Mouse (Mus musculus): ENCODE data around the gene Rab7. TPM values are rescaled to one million over a fixed set of nuclear protein-coding genes. Genes with fewer than 3 reads are reported as not detected.

Rab7 gene
- 202 and 205 TPM in 2 replicates for polyA plus RNA-seq (2016; fragmentation: Nextera tagmentation; extraction: Ambion mirVana)

DNA sequence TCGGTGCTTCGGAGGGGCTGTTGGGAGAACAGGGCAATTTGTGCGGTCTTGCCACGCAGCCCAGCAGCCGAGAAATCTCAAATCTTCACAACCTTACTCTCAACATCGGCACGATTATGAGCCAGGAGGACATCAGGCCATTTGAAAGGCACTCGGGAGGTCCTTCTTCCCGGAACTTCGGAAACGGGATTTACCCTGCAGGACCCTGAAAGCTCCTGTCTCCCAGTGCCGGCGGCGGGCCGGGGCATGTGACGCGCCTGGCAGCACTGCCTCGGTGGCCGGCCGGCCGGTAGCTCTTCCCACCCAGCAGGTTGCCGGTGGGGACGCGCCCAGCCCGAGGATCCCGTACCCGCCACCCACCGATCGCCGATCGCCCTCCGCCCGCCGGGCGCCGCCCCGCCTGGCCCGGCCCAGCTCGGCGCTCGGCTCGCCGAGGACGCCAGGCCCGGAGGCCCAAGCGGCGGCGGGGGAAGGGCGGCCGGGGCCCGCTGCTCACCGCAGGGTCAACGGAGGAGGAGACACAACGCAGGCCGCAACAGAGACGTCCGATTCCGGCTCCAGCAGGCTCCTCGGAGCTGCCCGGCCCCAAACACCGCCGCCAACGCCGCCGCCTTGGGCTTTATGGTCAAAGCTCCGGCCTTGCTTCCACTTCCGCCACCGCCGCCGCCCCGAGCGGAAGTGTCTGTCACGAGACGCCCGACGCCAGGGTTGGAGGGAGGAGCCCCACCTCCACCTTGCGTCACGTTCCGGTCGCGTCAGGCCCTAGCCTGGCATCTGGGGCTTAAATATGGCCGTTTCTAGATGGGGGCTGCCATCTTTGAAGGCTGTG, at the start of gene Rab7:
Rab7 (minus strand) TSS at position 694 of the 829 bp plus-strand sequence.
- Histone ChIP-seq H3K27ac (peak within 1 kb of the TSS; percentile 94), H3K4me1 (peaks cover 27% of the 10 kb centered on the region), H3K9me3 (no peaks in the 10 kb centered on the region), H3K27me3 (ENCODE audit: poor library complexity, severe bottlenecking) (peaks cover 25% of the 10 kb centered on the region), H3K36me3 (replicated peaks) (peaks cover 6% of the 10 kb centered on the region), H3K4me3 (peak within 1 kb of the TSS; percentile 96)
- peak; percentile 93 for DNase-seq (ENCODE audit: extremely low spot score, low spot score)
- WGBS: under 1% methylated on average over 82 of the region's 82 CpGs

DNA sequence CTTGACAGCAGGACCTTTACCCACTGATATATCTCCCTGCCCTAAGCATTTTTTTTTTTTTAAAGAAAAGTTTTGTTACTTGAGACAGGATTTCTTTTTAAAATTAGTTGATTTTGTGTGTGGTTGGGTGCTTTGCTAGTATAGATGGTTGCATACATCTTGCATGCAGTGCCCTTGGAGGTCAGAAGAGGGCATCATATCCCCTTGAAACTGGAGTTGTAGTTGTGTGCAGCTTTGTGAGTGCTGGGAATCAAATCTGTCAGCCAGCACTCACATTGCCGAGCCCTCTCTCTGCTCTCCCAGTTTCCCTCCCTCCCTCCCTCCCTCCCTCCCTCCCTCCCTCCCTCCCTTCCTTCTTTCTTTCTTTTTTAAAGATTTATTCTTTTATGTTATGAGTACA, 43.9 kb upstream of the Rab7 start:
- Histone ChIP-seq H3K36me3 (replicated peaks) (peaks cover 69% of the 10 kb centered on the region), H3K4me3 (no peak overlapping the region), H3K27ac (no peak overlapping the region), H3K4me1 (peaks cover 24% of the 10 kb centered on the region), H3K9me3 (no peaks in the 10 kb centered on the region), H3K27me3 (ENCODE audit: poor library complexity, severe bottlenecking) (no peaks in the 10 kb centered on the region)
- DNase-seq (ENCODE audit: extremely low spot score, low spot score): no peak
- 71% methylated on average over 1 of the region's 1 CpGs for WGBS

DNA sequence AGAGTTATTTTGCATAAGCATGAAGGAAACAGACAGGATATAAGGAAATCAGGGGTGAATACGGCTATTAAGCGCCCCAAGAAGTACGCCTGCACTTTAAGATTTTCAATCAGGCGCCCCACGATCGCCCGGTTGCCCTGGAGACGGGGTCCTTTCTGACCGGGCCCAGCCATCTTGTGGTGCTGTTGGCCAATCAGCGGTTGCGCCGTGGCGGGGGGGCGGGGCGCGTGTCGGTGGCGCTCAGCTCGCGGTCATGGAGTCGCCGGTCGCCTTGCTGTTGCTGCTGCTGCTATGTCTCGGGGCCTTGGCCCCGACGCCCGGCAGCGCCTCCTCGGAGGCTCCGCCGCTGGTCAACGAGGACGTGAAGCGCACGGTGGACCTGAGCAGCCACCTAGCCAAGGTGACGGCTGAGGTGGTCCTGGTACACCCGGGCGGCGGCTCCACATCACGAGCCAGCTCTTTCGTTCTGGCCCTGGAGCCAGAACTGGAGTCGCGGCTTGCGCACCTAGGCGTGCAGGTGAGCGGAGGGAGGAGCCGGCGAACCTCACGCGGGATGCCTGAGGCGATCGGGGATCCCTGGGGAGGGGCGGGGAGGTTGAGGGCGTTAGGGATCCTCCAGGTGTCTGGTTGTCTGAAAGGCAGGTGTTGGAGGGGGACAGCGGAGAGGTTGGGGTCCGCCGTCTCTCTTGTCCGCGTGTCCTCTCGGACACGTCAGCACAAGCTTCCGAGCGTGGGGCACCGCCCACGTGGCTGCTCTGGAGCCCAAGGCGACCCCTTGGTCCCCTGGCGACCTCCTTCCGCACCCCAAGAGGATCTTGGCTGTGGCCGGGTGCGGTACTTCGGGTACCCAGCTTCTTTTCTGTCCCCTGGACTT, 39.4 kb upstream of the Rab7 start, which contains the start of gene Rpn1:
Rpn1 (plus strand) TSS at position 205 of the 874 bp plus-strand sequence.
- Histone ChIP-seq H3K4me1 (peaks cover 28% of the 10 kb centered on the region), H3K4me3 (peak within 1 kb of the TSS; percentile 100), H3K27me3 (ENCODE audit: poor library complexity, severe bottlenecking) (peaks cover 18% of the 10 kb centered on the region), H3K27ac (peak within 1 kb of the TSS; percentile 95), H3K36me3 (replicated peaks) (peaks cover 25% of the 10 kb centered on the region), H3K9me3 (no peaks in the 10 kb centered on the region)
- WGBS: under 1% methylated on average over 71 of the region's 71 CpGs
- DNase-seq (ENCODE audit: extremely low spot score, low spot score): peak; percentile 98

DNA sequence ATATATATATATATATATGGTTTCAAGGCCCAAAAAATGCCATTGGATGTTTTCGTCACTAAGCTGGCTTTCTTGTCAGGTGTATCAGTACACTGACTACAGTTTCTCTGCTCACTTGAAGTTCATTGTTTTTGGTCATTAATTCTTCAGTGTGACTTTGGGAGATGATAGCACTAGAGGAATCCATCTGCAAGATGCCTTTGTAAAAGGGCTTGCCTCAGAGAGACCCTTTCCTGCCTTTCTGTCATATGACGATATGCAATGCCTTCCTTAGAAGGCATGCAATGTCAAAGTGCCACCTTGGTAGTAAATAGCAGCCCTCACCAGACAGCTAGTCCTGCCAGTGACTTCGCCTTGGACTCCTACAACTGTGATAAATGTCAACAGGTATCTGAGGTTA, 38.6 kb upstream of the Rab7 start:
- no peak for DNase-seq (ENCODE audit: extremely low spot score, low spot score)
- Histone ChIP-seq H3K9me3 (no peaks in the 10 kb centered on the region), H3K27ac (peak overlapping the region; percentile 95), H3K27me3 (ENCODE audit: poor library complexity, severe bottlenecking) (peaks cover 26% of the 10 kb centered on the region), H3K4me1 (peaks cover 28% of the 10 kb centered on the region), H3K36me3 (replicated peaks) (peaks cover 16% of the 10 kb centered on the region), H3K4me3 (peak overlapping the region; percentile 100)
- WGBS: 61% methylated on average over 3 of the region's 3 CpGs

DNA sequence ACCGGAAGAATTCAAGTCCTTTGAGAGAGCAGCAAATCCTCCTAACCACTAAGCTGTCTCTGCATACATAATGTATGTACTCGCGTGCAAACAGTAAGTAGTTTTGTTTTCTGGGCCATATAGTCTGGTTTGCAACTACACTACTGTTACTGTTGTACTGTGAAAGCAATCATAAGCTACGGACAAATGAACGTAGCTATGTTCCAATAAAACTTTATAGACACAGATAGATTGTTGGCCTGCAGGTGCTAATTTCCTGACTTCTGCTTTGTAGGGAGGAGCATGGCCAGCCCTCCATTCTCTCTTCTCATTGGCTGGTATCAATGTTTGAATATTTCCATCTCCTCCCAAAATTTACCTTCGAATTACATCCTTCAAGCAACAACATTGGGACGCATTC, 38.0 kb upstream of the Rab7 start:
- no peaks in the 10 kb centered on the region for H3K9me3 ChIP-seq
- 87% methylated on average over 7 of the region's 7 CpGs for WGBS
- no peak overlapping the region for H3K4me3 ChIP-seq
- no peak overlapping the region for H3K27ac ChIP-seq
- peaks cover 26% of the 10 kb centered on the region for H3K27me3 ChIP-seq (ENCODE audit: poor library complexity, severe bottlenecking)
- no peak for DNase-seq (ENCODE audit: extremely low spot score, low spot score)
- H3K4me1 ChIP-seq: peaks cover 28% of the 10 kb centered on the region
- H3K36me3 ChIP-seq (replicated peaks): peaks cover 11% of the 10 kb centered on the region

DNA sequence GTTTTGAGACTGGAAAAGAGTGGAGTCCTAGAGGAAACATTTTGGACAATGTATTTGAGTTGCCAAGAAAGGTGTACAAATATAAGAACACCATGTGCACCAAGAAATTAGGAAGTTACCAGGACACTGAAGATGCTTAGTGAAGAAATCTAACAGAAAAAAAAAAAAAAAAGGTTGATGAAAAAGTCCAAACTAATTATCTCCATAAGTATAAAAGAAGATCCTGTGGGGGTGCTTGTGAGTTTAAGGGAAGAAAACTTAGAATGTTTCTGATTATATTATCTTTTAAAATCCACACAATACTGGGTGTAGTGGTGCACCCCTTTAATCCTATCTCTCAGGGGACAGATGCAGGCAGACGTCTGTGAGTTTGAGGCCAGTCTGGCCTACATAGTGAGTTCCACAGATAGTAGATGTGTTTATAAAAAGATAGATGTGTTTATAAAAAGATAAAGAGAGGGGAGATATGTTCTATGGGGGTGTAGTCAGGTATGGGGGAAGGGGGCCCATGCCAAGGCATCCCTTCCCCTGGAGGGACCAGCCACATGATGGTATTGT, 31.0 kb upstream of the Rab7 start:
- H3K27me3 ChIP-seq (ENCODE audit: poor library complexity, severe bottlenecking): peaks cover 36% of the 10 kb centered on the region
- H3K4me1 ChIP-seq: peaks cover 14% of the 10 kb centered on the region
- peak overlapping the region; percentile 55; the same call in 1 of the 2 replicates for H3K4me3 ChIP-seq
- DNase-seq (ENCODE audit: extremely low spot score, low spot score): no peak
- no peaks in the 10 kb centered on the region for H3K9me3 ChIP-seq
- 88% methylated on average over 1 of the region's 1 CpGs for WGBS
- no peak overlapping the region for H3K27ac ChIP-seq
- H3K36me3 ChIP-seq (replicated peaks): no peaks in the 10 kb centered on the region

DNA sequence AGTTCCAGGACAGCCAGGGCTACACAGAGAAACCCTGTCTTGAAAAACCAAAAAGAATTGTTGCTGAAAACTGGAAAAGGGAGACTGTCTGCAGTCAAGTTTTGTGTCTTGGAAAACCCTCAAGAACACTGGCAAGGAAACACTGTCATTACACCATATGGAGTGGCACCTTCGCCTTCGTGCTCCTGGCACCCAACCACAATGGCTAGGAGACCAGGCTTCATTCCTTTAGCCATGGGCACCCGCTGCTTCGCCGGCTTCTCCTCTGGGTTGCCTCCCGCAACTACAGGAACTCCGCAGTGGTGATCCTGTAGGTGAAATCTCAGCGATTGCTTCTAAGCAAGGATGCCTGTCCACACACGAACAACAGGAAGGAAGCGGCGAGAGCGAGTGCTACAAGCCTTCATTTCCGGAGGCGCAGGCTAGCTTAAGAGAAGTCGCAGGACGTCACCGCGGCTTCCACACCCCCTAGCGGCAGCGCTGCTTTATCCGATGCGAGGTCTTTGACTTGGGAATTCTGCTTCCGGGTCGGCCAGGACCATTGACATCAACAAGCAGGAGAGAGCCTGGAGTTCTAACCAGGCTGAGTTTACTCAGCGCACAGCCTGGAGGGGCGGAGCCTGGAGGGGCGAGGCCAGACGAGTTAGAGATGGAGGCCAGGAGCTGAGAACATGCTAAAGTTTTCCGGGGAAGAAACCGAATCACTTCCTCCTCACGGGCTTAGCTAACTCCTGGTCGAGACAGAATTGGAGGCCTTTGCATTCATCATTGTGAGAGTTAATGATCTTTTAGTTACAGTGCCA, 29.9 kb upstream of the Rab7 start:
- no peaks in the 10 kb centered on the region for H3K36me3 ChIP-seq (replicated peaks)
- WGBS: 4% methylated on average over 32 of the region's 32 CpGs
- peaks cover 25% of the 10 kb centered on the region for H3K27me3 ChIP-seq (ENCODE audit: poor library complexity, severe bottlenecking)
- peak overlapping the region; percentile 55 for H3K4me3 ChIP-seq
- no peaks in the 10 kb centered on the region for H3K9me3 ChIP-seq
- peaks cover 14% of the 10 kb centered on the region for H3K4me1 ChIP-seq
- DNase-seq (ENCODE audit: extremely low spot score, low spot score): peak; percentile 96
- H3K27ac ChIP-seq: peak overlapping the region; percentile 90

DNA sequence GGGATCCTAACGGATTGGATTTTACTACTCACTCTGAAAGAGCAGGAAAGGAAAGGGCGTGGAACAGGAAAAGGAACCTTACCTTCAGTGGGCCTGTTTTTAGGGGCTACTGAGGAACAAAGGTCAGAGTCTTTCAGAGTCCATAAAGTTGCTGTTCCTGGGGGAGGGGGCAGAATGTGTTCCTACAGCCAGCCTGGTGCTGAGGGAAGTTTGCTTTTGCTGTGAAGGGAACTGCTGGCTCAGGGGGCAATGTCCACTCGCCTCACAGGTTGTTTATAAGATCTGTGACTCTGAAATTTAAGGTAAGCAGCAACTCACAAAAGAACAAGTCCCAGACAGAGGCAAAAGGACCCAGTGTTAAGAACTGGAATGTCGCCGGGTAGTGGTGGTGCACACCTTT, 26.1 kb upstream of the Rab7 start:
- no peaks in the 10 kb centered on the region; the same call in 1 of the 2 replicates for H3K27me3 ChIP-seq (ENCODE audit: poor library complexity, severe bottlenecking)
- peaks cover 14% of the 10 kb centered on the region for H3K4me1 ChIP-seq
- DNase-seq (ENCODE audit: extremely low spot score, low spot score): no peak
- no peak overlapping the region for H3K27ac ChIP-seq
- H3K36me3 ChIP-seq (replicated peaks): no peaks in the 10 kb centered on the region
- WGBS: 84% methylated on average over 5 of the region's 5 CpGs
- no peaks in the 10 kb centered on the region for H3K9me3 ChIP-seq
- H3K4me3 ChIP-seq: no peak overlapping the region

DNA sequence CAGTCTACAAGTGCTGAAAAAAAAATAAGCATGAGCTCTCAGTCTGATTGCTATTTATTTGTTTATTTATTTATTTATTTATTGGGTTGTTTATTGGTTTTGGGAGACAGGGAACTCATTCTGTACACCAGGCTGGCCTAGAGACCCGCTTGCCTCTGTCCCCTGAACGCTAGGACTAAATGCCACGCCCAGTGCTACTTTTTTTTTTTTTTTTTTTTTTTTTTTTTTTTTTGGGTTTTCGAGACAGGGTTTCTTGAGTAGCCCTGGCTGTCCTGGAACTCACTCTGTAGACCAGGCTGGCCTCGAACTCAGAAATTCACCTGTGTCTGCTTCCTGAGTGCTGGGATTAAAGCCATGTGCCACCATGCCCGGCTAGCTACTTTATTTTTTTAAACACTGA, 25.4 kb upstream of the Rab7 start:
- Histone ChIP-seq H3K4me3 (no peak overlapping the region), H3K4me1 (peaks cover 10% of the 10 kb centered on the region), H3K36me3 (replicated peaks) (no peaks in the 10 kb centered on the region), H3K27ac (no peak overlapping the region), H3K27me3 (ENCODE audit: poor library complexity, severe bottlenecking) (no peaks in the 10 kb centered on the region; the same call in 1 of the 2 replicates), H3K9me3 (no peaks in the 10 kb centered on the region)
- no peak for DNase-seq (ENCODE audit: extremely low spot score, low spot score)
- WGBS: 78% methylated on average over 6 of the region's 6 CpGs

DNA sequence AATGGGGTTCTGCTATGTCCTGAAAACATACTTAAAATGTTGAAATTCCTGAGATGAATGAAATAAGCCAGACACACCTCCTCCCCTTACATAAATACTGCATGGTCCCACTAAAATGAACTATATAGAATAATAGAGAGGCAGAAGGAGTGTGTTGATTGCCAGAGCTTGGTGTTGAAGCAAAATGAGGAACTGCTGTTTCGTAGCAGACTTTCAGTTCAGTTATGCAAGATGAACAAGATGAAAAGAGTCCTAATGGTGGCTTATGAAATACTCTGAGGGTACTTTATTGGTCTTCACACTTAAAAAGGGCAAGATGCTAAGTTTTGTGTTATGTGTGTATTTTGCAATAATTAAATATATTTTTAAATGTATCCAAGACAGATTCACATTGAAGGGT, 23.7 kb upstream of the Rab7 start:
- H3K27ac ChIP-seq: no peak overlapping the region
- no peaks in the 10 kb centered on the region for H3K4me1 ChIP-seq
- 88% methylated on average over 1 of the region's 1 CpGs for WGBS
- H3K27me3 ChIP-seq (ENCODE audit: poor library complexity, severe bottlenecking): no peaks in the 10 kb centered on the region; the same call in 1 of the 2 replicates
- H3K36me3 ChIP-seq (replicated peaks): no peaks in the 10 kb centered on the region
- H3K4me3 ChIP-seq: no peak overlapping the region
- no peak for DNase-seq (ENCODE audit: extremely low spot score, low spot score)
- no peaks in the 10 kb centered on the region for H3K9me3 ChIP-seq

DNA sequence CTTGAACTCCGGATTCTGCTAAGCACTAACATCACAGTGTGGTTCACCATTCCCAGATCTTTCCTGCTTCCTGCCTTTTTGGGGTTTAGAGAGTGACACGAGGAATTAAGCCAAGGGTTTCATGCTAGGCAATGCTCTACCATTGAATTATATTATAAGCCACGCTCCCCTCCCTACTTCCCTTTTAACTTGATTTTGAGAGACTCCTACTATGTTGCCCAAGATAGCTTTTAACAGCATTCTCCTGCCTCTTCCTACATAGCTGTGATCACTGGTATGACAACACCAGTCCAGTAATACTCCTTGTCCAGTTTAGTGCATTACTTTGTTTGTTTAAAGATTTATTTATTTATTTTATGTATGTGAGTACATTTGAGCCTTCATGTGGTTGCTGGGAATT, 22.7 kb upstream of the Rab7 start:
- WGBS: 79% methylated on average over 3 of the region's 3 CpGs
- Histone ChIP-seq H3K4me3 (no peak overlapping the region), H3K27ac (no peak overlapping the region), H3K9me3 (no peaks in the 10 kb centered on the region), H3K27me3 (ENCODE audit: poor library complexity, severe bottlenecking) (no peaks in the 10 kb centered on the region; the same call in 1 of the 2 replicates), H3K36me3 (replicated peaks) (no peaks in the 10 kb centered on the region), H3K4me1 (no peaks in the 10 kb centered on the region)
- no peak for DNase-seq (ENCODE audit: extremely low spot score, low spot score)

DNA sequence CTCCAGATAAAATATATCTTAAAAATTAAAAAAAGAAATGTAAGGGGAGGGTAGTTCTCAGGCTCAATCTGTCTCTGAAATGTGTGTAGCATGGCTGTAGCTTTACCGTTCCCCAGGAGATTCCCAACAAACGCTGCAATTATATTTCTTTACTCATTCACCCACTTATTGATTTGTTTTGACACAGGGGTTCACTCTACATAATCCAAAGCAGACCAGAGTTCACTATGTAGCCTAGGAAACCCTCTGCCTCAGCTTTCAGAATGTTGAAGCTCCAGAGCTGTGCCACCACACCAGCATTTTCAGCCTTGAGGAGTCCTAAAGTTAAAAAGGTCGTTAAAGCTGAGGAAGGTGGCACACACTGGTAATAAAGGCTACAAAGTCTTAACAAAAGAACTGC, 20.9 kb upstream of the Rab7 start:
- no peak for DNase-seq (ENCODE audit: extremely low spot score, low spot score)
- no peaks in the 10 kb centered on the region for H3K4me1 ChIP-seq
- H3K9me3 ChIP-seq: no peaks in the 10 kb centered on the region
- no peak overlapping the region for H3K27ac ChIP-seq
- H3K36me3 ChIP-seq (replicated peaks): no peaks in the 10 kb centered on the region
- no peaks in the 10 kb centered on the region; the same call in 1 of the 2 replicates for H3K27me3 ChIP-seq (ENCODE audit: poor library complexity, severe bottlenecking)
- WGBS: 67% methylated on average over 3 of the region's 3 CpGs
- H3K4me3 ChIP-seq: no peak overlapping the region

Data from forebrain, embryonic 10.5 days (tissue).